Mouse (Mus musculus) neural tube, embryonic 11.5 days (tissue): ENCODE measurements around the gene S100pbp. TPM values are rescaled to one million over a fixed set of nuclear protein-coding genes. Genes with fewer than 3 reads are reported as not detected.

Experiments used
- ATAC-seq: fragments of 200-750 bp; cut with Nextera tagmentation; 2 replicates; pipeline ENCODE4 v1.8.0; 2017; ENCODE audit warnings: moderate number of reproducible peaks, mild to moderate bottlenecking, moderate TSS enrichment, moderate library complexity; ENCODE audit not compliant: insufficient read depth, low FRiP score, low TSS enrichment
- DNase-seq: peaks from one replicate; pipeline ENCODE4 v3.0.0-alpha.2; 2015; ENCODE audit warnings: low spot score
- H3K27ac ChIP-seq: fragments of 300-500 bp; sonication (generic); 2 replicates; pipeline ENCODE4 v1.5.1; 2014; ENCODE audit warnings: low read depth, mild to moderate bottlenecking, low read length
- H3K27me3 ChIP-seq: fragments of 300-500 bp; sonication (generic); 2 replicates; pipeline ENCODE4 v1.6.1; 2014; ENCODE audit warnings: mild to moderate bottlenecking, low read length, mixed read lengths; ENCODE audit not compliant: control insufficient read depth, insufficient read depth
- H3K36me3 ChIP-seq: fragments of 300-500 bp; sonication (generic); 2 replicates; pipeline ENCODE4 v1.6.1; 2014; ENCODE audit warnings: mild to moderate bottlenecking, low read length, moderate library complexity, mixed read lengths; ENCODE audit not compliant: control insufficient read depth, insufficient read depth
- H3K4me1 ChIP-seq: fragments of 300-500 bp; sonication (generic); 2 replicates; pipeline ENCODE4 v1.6.1; 2014; ENCODE audit warnings: low read length, mixed read lengths; ENCODE audit not compliant: control insufficient read depth, insufficient read depth
- H3K4me2 ChIP-seq: fragments of 300-500 bp; sonication (generic); 2 replicates; pipeline ENCODE4 v1.6.1; 2014; ENCODE audit warnings: low read depth, mild to moderate bottlenecking, moderate library complexity
- H3K4me3 ChIP-seq: fragments of 300-500 bp; sonication (generic); 2 replicates; pipeline ENCODE4 v1.5.1; 2014; ENCODE audit warnings: low read depth, low read length
- H3K9ac ChIP-seq: fragments of 300-500 bp; sonication (generic); 2 replicates; pipeline ENCODE4 v1.6.1; 2014; ENCODE audit warnings: mild to moderate bottlenecking, low read length
- H3K9me3 ChIP-seq: fragments of 300-500 bp; sonication (generic); 2 replicates; pipeline ENCODE4 v1.6.1; 2016; ENCODE audit warnings: low read length; ENCODE audit not compliant: control insufficient read depth
- WGBS: fragments of 180-500 bp; shearing (Covaris S2); extraction: QIAGEN DNeasy Blood & Tissue Kit; methylation state at CpG from one replicate; pipeline ENCODE4 v1.1.7; 2014; 5-methylcytosine and 5-hydroxymethylcytosine counted together
- polyA plus RNA-seq: library from polyadenylated mRNA; unstranded; fragments of >200 nt; fragmentation: Nextera tagmentation; extraction: Ambion mirVana; gene quantifications from 2 replicates; pipeline ENCODE4 v1.2.1, GENCODE M21; 2014

Gene S100pbp
- polyA plus RNA-seq, 1 experiment from 2014 or later = 21.5 TPM

DNA sequence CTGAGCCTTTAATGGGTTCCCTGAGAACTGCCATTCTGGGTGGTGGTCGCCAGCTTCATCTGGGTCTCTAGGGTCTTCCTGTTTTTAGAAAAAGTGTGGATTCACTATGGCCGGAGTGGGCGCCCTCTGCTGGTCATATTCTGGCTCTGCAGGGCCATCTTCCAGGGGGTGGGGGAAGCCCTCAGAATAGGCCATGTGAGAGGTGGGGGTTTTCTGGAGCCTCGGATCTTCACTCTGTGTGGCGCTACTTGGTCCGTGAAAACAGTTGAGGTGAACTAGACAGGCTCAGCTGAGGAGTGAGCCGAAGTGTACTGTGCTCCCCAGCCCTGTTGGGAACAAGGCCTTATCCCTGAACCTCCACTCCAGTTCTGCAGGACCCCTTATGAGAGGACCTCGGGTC is 59.4 kb downstream of the S100pbp start:
- Histone ChIP-seq H3K9ac (no peak overlapping the region), H3K27me3 (no peaks in the 10 kb centered on the region), H3K36me3 (no peaks in the 10 kb centered on the region), H3K4me1 (peaks cover 20% of the 10 kb centered on the region), H3K4me2 (peak overlapping the region; percentile 30), H3K27ac (no peak overlapping the region), H3K9me3 (no peaks in the 10 kb centered on the region), H3K4me3 (no peak overlapping the region)
- WGBS = 2% methylated on average over 8 of the region's 8 CpGs
- ATAC-seq = no peak
- DNase-seq = peak; percentile 79

- 63% methylated on average over 8 of the region's 9 CpGs for WGBS
- no peak for DNase-seq
- Histone ChIP-seq H3K36me3 (no peaks in the 10 kb centered on the region), H3K27ac (no peak overlapping the region), H3K27me3 (no peaks in the 10 kb centered on the region), H3K9ac (no peak overlapping the region), H3K4me2 (no peak overlapping the region), H3K4me3 (no peak overlapping the region), H3K9me3 (no peaks in the 10 kb centered on the region), H3K4me1 (peaks cover 21% of the 10 kb centered on the region)
- ATAC-seq = no peak
Observed at GRCm38 (mm10) chr4:129129387-129129786, 60.1 kb downstream of the S100pbp start.

GRCm38 (mm10) chr4:129128582-129129338 is 60.8 kb downstream of the S100pbp start:
- 67% methylated on average over 13 of the region's 13 CpGs for WGBS
- H3K4me3 ChIP-seq = no peak overlapping the region
- H3K4me2 ChIP-seq = no peak overlapping the region
- H3K36me3 ChIP-seq = no peaks in the 10 kb centered on the region
- no peaks in the 10 kb centered on the region for H3K27me3 ChIP-seq
- ATAC-seq (no peak), DNase-seq (no peak)
- H3K27ac ChIP-seq = no peak overlapping the region
- no peaks in the 10 kb centered on the region for H3K9me3 ChIP-seq
- H3K9ac ChIP-seq = no peak overlapping the region
- H3K4me1 ChIP-seq = peaks cover 21% of the 10 kb centered on the region

- ATAC-seq (no peak), DNase-seq (peak; percentile 49)
- Histone ChIP-seq H3K4me1 (peaks cover 27% of the 10 kb centered on the region), H3K4me2 (peak overlapping the region; percentile 31), H3K4me3 (no peak overlapping the region), H3K9ac (no peak overlapping the region), H3K27ac (no peak overlapping the region), H3K9me3 (no peaks in the 10 kb centered on the region), H3K27me3 (peaks cover 16% of the 10 kb centered on the region), H3K36me3 (no peaks in the 10 kb centered on the region)
- whole genome bisulfite sequencing = 24% methylated on average over 19 of the region's 19 CpGs
Observed at GRCm38 (mm10) chr4:129125736-129126451, 63.6 kb downstream of the S100pbp start.

DNA sequence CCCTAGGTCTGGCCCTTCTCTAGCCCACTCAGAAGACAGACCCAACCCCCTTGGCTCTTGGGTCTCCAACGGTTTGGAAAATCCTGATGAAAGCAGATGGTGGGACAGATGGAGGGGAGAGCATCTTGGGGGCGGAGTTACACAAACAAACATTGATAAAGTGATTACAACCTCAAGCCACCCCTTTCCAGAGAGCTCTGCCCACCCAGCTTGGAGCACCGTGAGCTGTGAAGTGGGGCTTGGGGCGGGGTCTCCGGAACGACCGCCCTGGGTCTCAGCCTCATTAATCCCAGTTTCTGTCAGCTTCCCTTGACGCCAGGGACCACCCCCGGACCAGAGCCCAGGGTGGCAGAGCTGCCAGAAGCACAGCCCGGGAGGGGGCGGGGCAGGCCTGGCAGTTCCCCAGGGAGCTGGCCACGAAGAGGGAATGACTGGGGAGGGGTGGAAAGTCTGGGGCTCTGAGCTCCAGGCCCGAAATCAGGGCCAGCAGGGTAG is 64.8 kb downstream of the S100pbp start:
- H3K27me3 ChIP-seq = peaks cover 27% of the 10 kb centered on the region
- H3K36me3 ChIP-seq = no peaks in the 10 kb centered on the region
- peaks cover 22% of the 10 kb centered on the region for H3K4me1 ChIP-seq
- DNase-seq (peak; percentile 67), ATAC-seq (0 out of 2 replicates have a peak, but pooled peaks have one; percentile 17)
- no peak overlapping the region for H3K4me3 ChIP-seq
- H3K4me2 ChIP-seq = 0 out of 2 replicates have a peak overlapping the region, but pooled peaks have one; percentile 5
- H3K9ac ChIP-seq = no peak overlapping the region
- no peak overlapping the region for H3K27ac ChIP-seq
- WGBS = 6% methylated on average over 13 of the region's 13 CpGs
- H3K9me3 ChIP-seq = no peaks in the 10 kb centered on the region

DNA sequence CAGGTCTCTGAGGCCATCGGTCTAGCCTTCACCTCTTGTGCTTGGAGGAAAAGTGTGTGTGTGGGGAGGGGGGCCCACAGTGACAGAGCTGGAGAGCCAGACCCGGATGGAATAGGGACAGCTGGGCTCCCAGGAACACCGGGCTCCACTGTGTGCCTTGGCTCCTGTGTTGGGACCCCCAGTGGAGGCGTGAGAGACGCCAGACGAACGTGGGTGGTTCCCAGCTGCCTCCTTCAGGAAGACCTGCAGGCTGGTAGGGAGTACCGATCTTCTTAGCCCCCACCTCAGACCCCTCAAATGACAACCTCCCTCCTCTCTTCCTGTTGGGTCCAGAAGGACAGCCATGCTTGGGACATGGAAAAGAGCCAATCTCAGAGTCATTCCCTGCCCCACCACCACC is 66.8 kb downstream of the S100pbp start:
- no peak overlapping the region for H3K4me2 ChIP-seq
- H3K27ac ChIP-seq = no peak overlapping the region
- no peak overlapping the region for H3K9ac ChIP-seq
- H3K36me3 ChIP-seq = no peaks in the 10 kb centered on the region
- DNase-seq = no peak
- peaks cover 17% of the 10 kb centered on the region for H3K4me1 ChIP-seq
- H3K4me3 ChIP-seq = no peak overlapping the region
- no peaks in the 10 kb centered on the region for H3K9me3 ChIP-seq
- no peak for ATAC-seq
- peaks cover 34% of the 10 kb centered on the region for H3K27me3 ChIP-seq
- WGBS = 41% methylated on average over 8 of the region's 8 CpGs

DNA sequence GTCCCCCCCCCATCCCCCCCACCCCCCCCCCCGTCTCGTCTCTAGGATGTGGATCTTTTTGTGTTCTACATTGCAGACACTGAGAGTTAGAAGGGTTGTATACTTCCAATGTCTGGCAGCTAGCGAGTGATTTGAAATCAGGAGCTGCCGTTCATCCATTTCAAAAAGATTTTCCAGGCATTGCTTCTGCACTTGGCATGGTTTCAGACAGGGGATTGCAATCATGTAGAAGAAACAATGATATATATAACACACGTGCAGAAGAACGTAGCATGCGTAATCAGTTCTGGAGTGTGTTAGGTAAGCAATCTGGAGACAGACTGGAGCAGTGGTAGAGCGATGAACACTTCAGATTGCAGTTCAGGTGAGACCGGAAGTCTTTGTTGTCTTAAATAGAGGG is 67.4 kb downstream of the S100pbp start:
- Histone ChIP-seq H3K9me3 (no peaks in the 10 kb centered on the region), H3K27ac (no peak overlapping the region), H3K27me3 (peaks cover 34% of the 10 kb centered on the region), H3K4me3 (no peak overlapping the region), H3K9ac (no peak overlapping the region), H3K36me3 (no peaks in the 10 kb centered on the region), H3K4me1 (peaks cover 17% of the 10 kb centered on the region), H3K4me2 (no peak overlapping the region)
- DNase-seq (no peak), ATAC-seq (no peak)
- 47% methylated on average over 9 of the region's 9 CpGs for WGBS

DNA sequence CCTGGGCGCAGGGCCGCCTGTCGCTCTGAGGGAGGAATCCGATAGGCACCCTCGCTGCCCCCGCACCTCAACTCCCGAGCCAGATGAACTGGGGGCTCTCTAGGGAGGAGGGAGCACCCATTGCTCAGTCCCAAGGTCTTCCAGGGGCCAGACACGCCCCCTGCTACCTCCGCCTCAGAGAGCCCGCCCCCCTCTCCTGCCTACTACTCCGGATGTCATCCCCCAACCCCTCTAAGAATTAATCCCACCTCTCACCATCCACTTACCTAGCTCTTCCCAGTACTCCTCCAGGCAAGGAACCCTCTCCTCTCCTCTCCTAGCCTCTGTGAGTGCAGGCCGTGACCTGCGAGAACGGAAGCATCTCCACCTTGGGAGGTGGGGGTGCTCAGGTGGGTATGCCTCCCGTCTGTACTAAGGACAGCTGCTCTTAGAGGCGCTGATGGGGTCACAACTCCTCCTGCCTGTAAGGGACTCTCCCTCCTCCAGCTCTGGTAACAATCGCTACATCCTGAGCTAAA is 67.9 kb downstream of the S100pbp start, which contains the start of gene Hpca:
TSS of gene Hpca (minus strand) at position 468 of the 518 bp plus-strand sequence.
- ATAC-seq (peak; percentile 15; the same call in 1 of the 2 replicates), DNase-seq (no peak)
- 2% methylated on average over 16 of the region's 17 CpGs for WGBS
- peak within 1 kb of the TSS; percentile 53 for H3K9ac ChIP-seq
- H3K9me3 ChIP-seq = no peaks in the 10 kb centered on the region
- peak within 1 kb of the TSS; percentile 42 for H3K4me3 ChIP-seq
- peak within 1 kb of the TSS; percentile 87 for H3K4me2 ChIP-seq
- H3K27ac ChIP-seq = no peak within 1 kb of the TSS
- H3K36me3 ChIP-seq = no peaks in the 10 kb centered on the region
- peaks cover 34% of the 10 kb centered on the region for H3K27me3 ChIP-seq
- peaks cover 17% of the 10 kb centered on the region for H3K4me1 ChIP-seq
